Mouse (Mus musculus) embryo, embryonic 10 days (tissue): ENCODE results near the gene Fkbp1a.

Experiments used
- DNase-seq: peaks from one replicate; pipeline ENCODE4 v3.0.0-alpha.2; 2015; ENCODE audit warnings: low spot score

The Fkbp1a gene

DNA sequence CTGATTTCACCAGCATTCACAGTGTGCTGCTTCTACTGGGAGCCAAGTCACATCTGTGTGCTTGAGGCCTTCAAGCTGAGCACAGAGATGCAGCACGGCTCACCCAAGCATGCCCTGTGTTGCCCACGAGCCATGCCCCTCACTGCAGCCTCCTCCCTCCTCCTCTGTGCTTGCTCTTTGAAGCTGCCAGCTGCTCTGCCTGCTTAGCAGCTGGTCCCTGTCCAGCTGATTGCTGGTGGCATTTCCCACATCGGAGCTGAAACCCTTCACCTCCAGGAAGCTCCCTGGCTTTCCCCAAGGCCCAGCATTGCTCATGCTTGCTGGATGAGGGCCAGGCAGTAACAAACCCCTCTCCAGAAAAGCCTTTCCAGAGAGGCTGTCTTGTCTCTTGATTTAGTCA, 67.7 kb downstream of the Fkbp1a start:
- DNase-seq: no peak
